Mouse (Mus musculus) Muller cell, postnatal 12 days (primary cell): Measurements from ENCODE around the gene Mgam.
"Not testable (repeated sequence)": the region's sequence is repeated elsewhere in the genome, so short reads cannot be mapped to it uniquely, and the experiment has no call there.

Experiments used
- DNase-seq: peaks from one replicate; pipeline ENCODE4 v3.0.0-alpha.2; 2015; ENCODE audit errors: inconsistent ontology term

The Mgam gene

GRCm38 (mm10) chr6:40728506-40728905, 99.9 kb downstream of the Mgam start:
- not testable (repeated sequence) for DNase-seq

GRCm38 (mm10) chr6:40739545-40739944, 110.9 kb downstream of the Mgam start:
- peak; percentile 0 for DNase-seq

GRCm38 (mm10) chr6:40749030-40749429, 120.4 kb downstream of the Mgam start:
- not testable (repeated sequence) for DNase-seq

DNA sequence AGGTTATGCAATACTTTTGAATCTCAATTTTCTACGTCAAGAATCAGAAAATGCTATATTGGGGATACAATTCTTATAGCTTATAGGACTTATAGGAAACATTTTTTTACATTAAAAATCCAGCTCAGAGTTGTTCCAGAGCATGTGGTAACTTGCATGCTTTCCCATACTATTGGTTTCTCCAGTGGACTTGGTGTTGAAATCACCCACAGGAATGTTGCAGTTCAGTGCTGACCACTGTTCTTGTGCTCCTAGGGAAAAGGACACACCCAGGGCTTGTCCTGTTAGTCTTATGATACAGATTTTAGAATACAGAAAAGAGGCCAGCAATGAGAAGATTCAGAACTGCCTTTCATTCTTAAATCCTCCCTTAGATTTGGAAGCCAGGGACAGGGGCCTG, 127.3 kb downstream of the Mgam start:
- no peak for DNase-seq

DNA sequence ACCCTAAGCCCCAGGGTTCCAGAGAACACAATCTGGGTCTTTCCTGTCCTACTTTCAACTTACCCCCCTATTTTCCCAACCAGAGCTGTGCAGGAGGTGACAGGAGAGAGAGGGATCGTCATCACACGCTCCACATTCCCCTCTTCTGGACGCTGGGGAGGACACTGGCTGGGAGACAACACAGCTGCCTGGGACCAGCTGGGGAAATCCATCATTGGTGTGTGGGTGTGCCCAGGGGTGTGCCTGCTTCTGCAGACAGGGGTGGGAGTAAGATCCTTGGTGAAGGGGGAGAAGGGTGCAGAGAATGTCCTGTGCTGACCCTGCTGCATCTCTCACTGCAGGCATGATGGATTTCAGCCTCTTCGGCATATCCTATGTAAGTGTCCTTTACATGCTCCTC, 128.7 kb downstream of the Mgam start:
- not testable (repeated sequence) for DNase-seq

DNA sequence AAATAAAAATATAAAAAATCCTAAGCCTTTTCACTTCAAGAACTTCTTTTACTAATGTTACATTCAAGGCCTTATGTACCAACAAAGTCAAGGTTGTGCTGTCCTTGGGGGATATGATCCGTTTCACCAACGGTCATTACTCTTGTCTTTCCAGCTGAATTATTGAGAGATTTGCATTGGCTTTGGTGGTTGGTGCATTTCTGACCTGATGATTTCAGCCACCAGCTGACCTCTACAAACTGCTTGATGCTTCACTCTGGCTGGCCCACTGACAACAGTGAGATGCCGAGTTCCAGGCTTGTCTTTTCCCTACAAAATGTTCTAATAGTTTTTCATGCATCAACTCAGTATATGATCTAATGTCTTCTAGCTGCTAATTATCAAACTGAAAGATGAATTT, 146.0 kb downstream of the Mgam start:
- DNase-seq: no peak

GRCm38 (mm10) chr6:40778458-40778857, 149.8 kb downstream of the Mgam start:
- DNase-seq: no peak

DNA sequence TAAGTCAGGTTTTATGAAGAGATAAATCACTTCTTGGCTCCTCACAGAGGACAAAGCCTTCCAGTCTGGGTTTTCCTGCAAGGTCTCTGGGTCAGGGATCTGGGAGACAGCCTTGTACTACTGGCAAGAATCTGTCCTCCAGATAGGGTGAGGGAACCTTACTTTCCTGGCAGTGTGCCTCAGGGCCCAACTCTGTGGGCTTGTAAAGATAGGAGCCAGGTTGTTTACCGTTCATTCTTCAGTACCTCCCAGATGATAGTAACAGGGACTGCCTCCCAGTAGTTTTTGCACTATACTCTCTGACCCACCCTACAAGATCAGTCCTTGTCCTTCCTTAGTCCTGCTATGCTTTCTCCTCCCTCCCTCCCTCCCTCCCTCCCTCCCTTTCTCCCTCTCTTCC, 155.0 kb downstream of the Mgam start:
- DNase-seq: no peak

GRCm38 (mm10) chr6:40784378-40784777, 155.7 kb downstream of the Mgam start:
- DNase-seq: no peak

DNA sequence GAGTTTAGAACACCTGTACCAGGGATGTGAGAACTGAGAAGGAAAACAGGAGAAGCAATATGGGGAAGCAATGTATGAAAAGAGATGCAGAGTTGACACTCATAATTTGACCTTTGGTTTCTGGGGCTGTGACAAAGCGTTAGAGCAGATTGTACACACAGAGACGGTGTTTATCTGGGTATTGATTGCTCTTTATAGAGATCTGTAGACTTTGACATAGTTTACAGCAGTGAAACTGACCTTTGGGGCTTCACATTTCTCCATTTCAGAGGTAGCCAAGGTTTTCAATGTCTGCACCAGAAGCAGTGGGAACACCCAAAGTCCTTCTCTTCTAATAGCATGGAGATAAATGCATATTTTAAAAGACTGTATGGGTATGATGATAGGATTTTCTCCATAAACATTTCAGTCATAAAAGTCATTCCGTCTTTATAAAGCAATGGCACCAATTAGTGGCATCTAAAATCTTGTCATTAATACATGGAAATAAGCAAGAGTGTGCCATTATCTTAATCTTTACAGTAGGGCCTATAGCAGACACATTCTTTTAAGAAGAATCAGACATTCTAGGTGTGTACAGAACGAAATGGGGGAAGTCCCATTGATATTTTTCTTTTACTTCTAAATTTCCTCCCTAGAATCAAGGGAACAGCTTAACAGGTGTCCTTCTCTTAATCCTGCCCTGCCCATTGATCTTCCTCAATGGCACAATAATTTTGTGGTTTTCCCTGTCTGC, 166.6 kb downstream of the Mgam start:
- DNase-seq: no peak

- peak; percentile 10 for DNase-seq
Observed at GRCm38 (mm10) chr6:40818237-40818902, 189.7 kb downstream of the Mgam start.
